Mouse (Mus musculus): ENCODE results near the gene Zswim8. TPM values are rescaled to one million over a fixed set of nuclear protein-coding genes. Genes with fewer than 3 reads are reported as not detected.

Gene Zswim8
- polyA plus RNA-seq, 1 experiment from 2014 or later: 44.9 TPM

GRCm38 (mm10) chr14:20749494-20750051, 42.2 kb downstream of the Zswim8 start:
- H3K27me3 ChIP-seq (ENCODE audit: control insufficient read depth, insufficient read depth, low read depth, low read length): no peaks in the 10 kb centered on the region
- peaks cover 10% of the 10 kb centered on the region; the same call in 1 of the 2 replicates for H3K36me3 ChIP-seq (ENCODE audit: control insufficient read depth, insufficient read depth, low read length)
- no peaks in the 10 kb centered on the region for H3K4me1 ChIP-seq (ENCODE audit: control insufficient read depth, insufficient read depth, low read length)
- H3K9ac ChIP-seq (ENCODE audit: low read depth, low read length): no peak overlapping the region
- no peak overlapping the region for H3K4me3 ChIP-seq (ENCODE audit: low read depth, low read length)
- no peak for ATAC-seq
- H3K4me2 ChIP-seq (ENCODE audit: low read length): no peak overlapping the region
- no peak overlapping the region for H3K27ac ChIP-seq (ENCODE audit: low read length)
- no peaks in the 10 kb centered on the region for H3K9me3 ChIP-seq (replicated peaks; ENCODE audit: control insufficient read depth, low read length, poor library complexity, severe bottlenecking)
- WGBS: 88% methylated on average over 4 of the region's 4 CpGs

- ATAC-seq: no peak
- Histone ChIP-seq H3K9me3 (replicated peaks; ENCODE audit: control insufficient read depth, low read length, poor library complexity, severe bottlenecking) (no peaks in the 10 kb centered on the region), H3K36me3 (ENCODE audit: control insufficient read depth, insufficient read depth, low read length) (peaks cover 10% of the 10 kb centered on the region; the same call in 1 of the 2 replicates), H3K4me3 (ENCODE audit: low read depth, low read length) (no peak overlapping the region), H3K4me2 (ENCODE audit: low read length) (no peak overlapping the region), H3K27ac (ENCODE audit: low read length) (no peak overlapping the region), H3K9ac (ENCODE audit: low read depth, low read length) (no peak overlapping the region), H3K4me1 (ENCODE audit: control insufficient read depth, insufficient read depth, low read length) (no peaks in the 10 kb centered on the region), H3K27me3 (ENCODE audit: control insufficient read depth, insufficient read depth, low read depth, low read length) (no peaks in the 10 kb centered on the region)
- WGBS: 93% methylated on average over 5 of the region's 5 CpGs
Measured at GRCm38 (mm10) chr14:20750503-20750902, 43.2 kb downstream of the Zswim8 start.

GRCm38 (mm10) chr14:20753792-20754191, 46.4 kb downstream of the Zswim8 start:
- H3K9ac ChIP-seq (ENCODE audit: low read depth, low read length): no peak overlapping the region
- H3K27ac ChIP-seq (ENCODE audit: low read length): no peak overlapping the region
- peaks cover 35% of the 10 kb centered on the region for H3K36me3 ChIP-seq (ENCODE audit: control insufficient read depth, insufficient read depth, low read length)
- no peak overlapping the region for H3K4me2 ChIP-seq (ENCODE audit: low read length)
- WGBS: 88% methylated on average over 3 of the region's 3 CpGs
- no peaks in the 10 kb centered on the region for H3K27me3 ChIP-seq (ENCODE audit: control insufficient read depth, insufficient read depth, low read depth, low read length)
- H3K4me3 ChIP-seq (ENCODE audit: low read depth, low read length): no peak overlapping the region
- ATAC-seq: no peak
- no peaks in the 10 kb centered on the region for H3K9me3 ChIP-seq (replicated peaks; ENCODE audit: control insufficient read depth, low read length, poor library complexity, severe bottlenecking)
- no peaks in the 10 kb centered on the region for H3K4me1 ChIP-seq (ENCODE audit: control insufficient read depth, insufficient read depth, low read length)

- ATAC-seq: no peak
- no peaks in the 10 kb centered on the region for H3K9me3 ChIP-seq (replicated peaks; ENCODE audit: control insufficient read depth, low read length, poor library complexity, severe bottlenecking)
- H3K36me3 ChIP-seq (ENCODE audit: control insufficient read depth, insufficient read depth, low read length): peaks cover 57% of the 10 kb centered on the region
- H3K4me2 ChIP-seq (ENCODE audit: low read length): no peak overlapping the region
- no peak overlapping the region for H3K9ac ChIP-seq (ENCODE audit: low read depth, low read length)
- H3K4me3 ChIP-seq (ENCODE audit: low read depth, low read length): no peak overlapping the region
- no peak overlapping the region for H3K27ac ChIP-seq (ENCODE audit: low read length)
- 93% methylated on average over 22 of the region's 22 CpGs for WGBS
- H3K27me3 ChIP-seq (ENCODE audit: control insufficient read depth, insufficient read depth, low read depth, low read length): no peaks in the 10 kb centered on the region
- H3K4me1 ChIP-seq (ENCODE audit: control insufficient read depth, insufficient read depth, low read length): no peaks in the 10 kb centered on the region
Measured at GRCm38 (mm10) chr14:20757370-20757907, 50.1 kb downstream of the Zswim8 start.

GRCm38 (mm10) chr14:20758768-20759435, 51.5 kb downstream of the Zswim8 start:
- peaks cover 55% of the 10 kb centered on the region for H3K36me3 ChIP-seq (ENCODE audit: control insufficient read depth, insufficient read depth, low read length)

GRCm38 (mm10) chr14:20764942-20765341, 57.6 kb downstream of the Zswim8 start:
- Histone ChIP-seq H3K4me2 (ENCODE audit: low read length) (no peak overlapping the region), H3K9me3 (replicated peaks; ENCODE audit: control insufficient read depth, low read length, poor library complexity, severe bottlenecking) (no peaks in the 10 kb centered on the region), H3K4me1 (ENCODE audit: control insufficient read depth, insufficient read depth, low read length) (no peaks in the 10 kb centered on the region), H3K4me3 (ENCODE audit: low read depth, low read length) (no peak overlapping the region), H3K36me3 (ENCODE audit: control insufficient read depth, insufficient read depth, low read length) (peaks cover 33% of the 10 kb centered on the region), H3K27me3 (ENCODE audit: control insufficient read depth, insufficient read depth, low read depth, low read length) (no peaks in the 10 kb centered on the region), H3K27ac (ENCODE audit: low read length) (no peak overlapping the region), H3K9ac (ENCODE audit: low read depth, low read length) (no peak overlapping the region)
- 88% methylated on average over 5 of the region's 5 CpGs for WGBS
- no peak for ATAC-seq

More at GRCm38 (mm10) chr14:20758768-20759435, 51.5 kb downstream of the Zswim8 start:
- Histone ChIP-seq H3K27ac (ENCODE audit: low read length) (no peak overlapping the region), H3K9ac (ENCODE audit: low read depth, low read length) (no peak overlapping the region), H3K4me2 (ENCODE audit: low read length) (no peak overlapping the region), H3K9me3 (replicated peaks; ENCODE audit: control insufficient read depth, low read length, poor library complexity, severe bottlenecking) (no peaks in the 10 kb centered on the region), H3K27me3 (ENCODE audit: control insufficient read depth, insufficient read depth, low read depth, low read length) (no peaks in the 10 kb centered on the region), H3K4me3 (ENCODE audit: low read depth, low read length) (no peak overlapping the region), H3K4me1 (ENCODE audit: control insufficient read depth, insufficient read depth, low read length) (no peaks in the 10 kb centered on the region)
- ATAC-seq: no peak
- WGBS: 83% methylated on average over 8 of the region's 8 CpGs

GRCm38 (mm10) chr14:20765642-20766258, 58.4 kb downstream of the Zswim8 start:
- no peaks in the 10 kb centered on the region for H3K27me3 ChIP-seq (ENCODE audit: control insufficient read depth, insufficient read depth, low read depth, low read length)
- no peak overlapping the region for H3K4me3 ChIP-seq (ENCODE audit: low read depth, low read length)
- H3K27ac ChIP-seq (ENCODE audit: low read length): no peak overlapping the region
- 29% methylated on average over 12 of the region's 12 CpGs for WGBS
- ATAC-seq: peak; percentile 76; the same call in 1 of the 2 replicates
- H3K36me3 ChIP-seq (ENCODE audit: control insufficient read depth, insufficient read depth, low read length): peaks cover 25% of the 10 kb centered on the region
- no peak overlapping the region for H3K4me2 ChIP-seq (ENCODE audit: low read length)
- H3K9ac ChIP-seq (ENCODE audit: low read depth, low read length): no peak overlapping the region
- H3K4me1 ChIP-seq (ENCODE audit: control insufficient read depth, insufficient read depth, low read length): no peaks in the 10 kb centered on the region
- no peaks in the 10 kb centered on the region for H3K9me3 ChIP-seq (replicated peaks; ENCODE audit: control insufficient read depth, low read length, poor library complexity, severe bottlenecking)

GRCm38 (mm10) chr14:20767936-20768335, 60.6 kb downstream of the Zswim8 start:
- no peak overlapping the region for H3K4me3 ChIP-seq (ENCODE audit: low read depth, low read length)
- peaks cover 22% of the 10 kb centered on the region for H3K36me3 ChIP-seq (ENCODE audit: control insufficient read depth, insufficient read depth, low read length)
- no peak for ATAC-seq
- no peak overlapping the region for H3K9ac ChIP-seq (ENCODE audit: low read depth, low read length)
- no peaks in the 10 kb centered on the region for H3K4me1 ChIP-seq (ENCODE audit: control insufficient read depth, insufficient read depth, low read length)
- WGBS: 93% methylated on average over 7 of the region's 7 CpGs
- no peaks in the 10 kb centered on the region for H3K27me3 ChIP-seq (ENCODE audit: control insufficient read depth, insufficient read depth, low read depth, low read length)
- no peaks in the 10 kb centered on the region for H3K9me3 ChIP-seq (replicated peaks; ENCODE audit: control insufficient read depth, low read length, poor library complexity, severe bottlenecking)
- no peak overlapping the region for H3K4me2 ChIP-seq (ENCODE audit: low read length)
- H3K27ac ChIP-seq (ENCODE audit: low read length): no peak overlapping the region

- ATAC-seq: no peak
- Histone ChIP-seq H3K27ac (ENCODE audit: low read length) (no peak overlapping the region), H3K9me3 (replicated peaks; ENCODE audit: control insufficient read depth, low read length, poor library complexity, severe bottlenecking) (no peaks in the 10 kb centered on the region), H3K4me2 (ENCODE audit: low read length) (no peak overlapping the region), H3K4me3 (ENCODE audit: low read depth, low read length) (no peak overlapping the region), H3K27me3 (ENCODE audit: control insufficient read depth, insufficient read depth, low read depth, low read length) (no peaks in the 10 kb centered on the region), H3K4me1 (ENCODE audit: control insufficient read depth, insufficient read depth, low read length) (peaks cover 2% of the 10 kb centered on the region; the same call in 1 of the 2 replicates), H3K36me3 (ENCODE audit: control insufficient read depth, insufficient read depth, low read length) (peaks cover 22% of the 10 kb centered on the region), H3K9ac (ENCODE audit: low read depth, low read length) (no peak overlapping the region)
- WGBS: 75% methylated on average over 5 of the region's 5 CpGs
Measured at GRCm38 (mm10) chr14:20768581-20768980, 61.2 kb downstream of the Zswim8 start.

Measured in midbrain, embryonic 16.5 days (tissue).